Mouse (Mus musculus) liver, embryonic 15.5 days (tissue): ENCODE results near the gene Ctdsp2. TPM values are rescaled to one million over a fixed set of nuclear protein-coding genes. Genes with fewer than 3 reads are reported as not detected.

Source experiments
- ATAC-seq: fragments of 200-750 bp; cut with Nextera tagmentation; 2 replicates; pipeline ENCODE4 v1.8.0; 2017; ENCODE audit warnings: moderate number of reproducible peaks, mild to moderate bottlenecking, moderate library complexity; ENCODE audit not compliant: insufficient read depth
- H3K27ac ChIP-seq: fragments of 300-500 bp; sonication (generic); replicated peaks from 2 replicates; pipeline ENCODE4 v1.5.1; 2015; ENCODE audit warnings: mild to moderate bottlenecking, inconsistent platforms
- H3K27me3 ChIP-seq: fragments of 300-500 bp; sonication (generic); 2 replicates; pipeline ENCODE4 v1.6.1; 2015; ENCODE audit warnings: mild to moderate bottlenecking, inconsistent platforms
- H3K36me3 ChIP-seq: fragments of 300-500 bp; sonication (generic); replicated peaks from 2 replicates; pipeline ENCODE4 v1.6.1; 2015; ENCODE audit warnings: moderate library complexity, mild to moderate bottlenecking, inconsistent platforms
- H3K4me1 ChIP-seq: fragments of 300-500 bp; sonication (generic); replicated peaks from 2 replicates; pipeline ENCODE4 v1.6.1; 2015; ENCODE audit warnings: inconsistent platforms
- H3K4me2 ChIP-seq: fragments of 300-500 bp; sonication (generic); 2 replicates; pipeline ENCODE4 v1.6.1; 2015; ENCODE audit warnings: moderate library complexity, mild to moderate bottlenecking, inconsistent platforms
- H3K4me3 ChIP-seq: fragments of 300-500 bp; sonication (generic); replicated peaks from 2 replicates; pipeline ENCODE4 v1.5.1; 2015; ENCODE audit warnings: mild to moderate bottlenecking, inconsistent platforms
- H3K9ac ChIP-seq: fragments of 300-500 bp; sonication (generic); 2 replicates; pipeline ENCODE4 v1.6.1; 2015; ENCODE audit warnings: moderate library complexity, mild to moderate bottlenecking, inconsistent platforms
- H3K9me3 ChIP-seq: fragments of 300-500 bp; sonication (generic); replicated peaks from 2 replicates; pipeline ENCODE4 v1.6.1; 2016; ENCODE audit warnings: inconsistent platforms
- WGBS: fragments of 180-500 bp; shearing (Covaris S2); methylation state at CpG from one replicate; pipeline ENCODE4 v1.1.7; 2015; ENCODE audit warnings: mixed read lengths; ENCODE audit not compliant: insufficient replicate concordance; 5-methylcytosine and 5-hydroxymethylcytosine counted together
- polyA plus RNA-seq: library from polyadenylated mRNA; unstranded; fragments of >200 nt; fragmentation: Nextera tagmentation; extraction: Ambion mirVana; gene quantifications from 2 replicates; pipeline ENCODE4 v1.2.1, GENCODE M21; 2015

Gene Ctdsp2
- polyA plus RNA-seq, 1 experiment from 2014 or later, result 11.3 TPM

GRCm38 (mm10) chr10:126962966-126963330 is 15.6 kb upstream of the Ctdsp2 start:
- Histone ChIP-seq H3K4me2 (no peak overlapping the region), H3K36me3 (no peaks in the 10 kb centered on the region), H3K9me3 (no peaks in the 10 kb centered on the region), H3K27ac (no peak overlapping the region), H3K4me3 (no peak overlapping the region), H3K4me1 (peaks cover 18% of the 10 kb centered on the region), H3K27me3 (0 out of 2 replicates have a peak, but pooled peaks cover 10% of the 10 kb centered on the region), H3K9ac (no peak overlapping the region)
- 45% methylated on average over 6 of the region's 6 CpGs for WGBS
- ATAC-seq, result no peak

DNA sequence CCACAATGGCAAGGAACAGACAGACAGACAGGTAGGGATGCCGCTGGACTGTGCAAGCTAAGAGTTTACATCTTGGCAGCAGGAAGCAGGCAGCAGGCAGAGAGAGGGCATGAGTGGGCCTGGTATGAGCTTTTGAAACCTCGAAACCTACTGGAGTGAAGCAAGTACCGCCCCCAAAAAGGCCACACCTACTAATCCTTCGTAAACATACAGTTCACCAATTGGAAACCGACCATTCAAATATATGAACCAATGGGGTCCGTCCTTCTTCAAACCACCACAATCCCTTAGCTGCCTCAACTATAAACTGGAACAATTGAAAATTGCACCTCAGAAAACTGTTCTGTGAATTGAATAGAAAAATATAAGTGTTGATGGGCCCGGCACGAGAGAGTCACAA is 14.7 kb upstream of the Ctdsp2 start:
- 0 out of 2 replicates have a peak, but pooled peaks cover 10% of the 10 kb centered on the region for H3K27me3 ChIP-seq
- no peak for ATAC-seq
- H3K36me3 ChIP-seq, result no peaks in the 10 kb centered on the region
- H3K27ac ChIP-seq, result no peak overlapping the region
- 70% methylated on average over 8 of the region's 8 CpGs for WGBS
- H3K4me3 ChIP-seq, result no peak overlapping the region
- H3K9me3 ChIP-seq, result no peaks in the 10 kb centered on the region
- no peak overlapping the region for H3K9ac ChIP-seq
- H3K4me1 ChIP-seq, result peaks cover 18% of the 10 kb centered on the region
- H3K4me2 ChIP-seq, result no peak overlapping the region

GRCm38 (mm10) chr10:126971363-126972050 is 7.0 kb upstream of the Ctdsp2 start:
- peak overlapping the region; percentile 63 for H3K27ac ChIP-seq
- no peak overlapping the region for H3K9ac ChIP-seq
- no peak overlapping the region for H3K4me2 ChIP-seq
- WGBS, result 33% methylated on average over 12 of the region's 12 CpGs
- H3K4me3 ChIP-seq, result no peak overlapping the region
- peaks cover 18% of the 10 kb centered on the region for H3K4me1 ChIP-seq
- no peaks in the 10 kb centered on the region for H3K36me3 ChIP-seq
- ATAC-seq, result no peak
- H3K27me3 ChIP-seq, result peaks cover 13% of the 10 kb centered on the region
- no peaks in the 10 kb centered on the region for H3K9me3 ChIP-seq

GRCm38 (mm10) chr10:126972051-126972725 is 6.3 kb upstream of the Ctdsp2 start:
- H3K4me1 ChIP-seq, result peaks cover 24% of the 10 kb centered on the region
- 41% methylated on average over 13 of the region's 13 CpGs for WGBS
- peak overlapping the region; percentile 45; the same call in 1 of the 2 replicates for H3K27ac ChIP-seq
- no peaks in the 10 kb centered on the region for H3K36me3 ChIP-seq
- no peak overlapping the region for H3K4me3 ChIP-seq
- no peak overlapping the region; the same call in 1 of the 2 replicates for H3K4me2 ChIP-seq
- no peaks in the 10 kb centered on the region for H3K9me3 ChIP-seq
- H3K27me3 ChIP-seq, result peaks cover 19% of the 10 kb centered on the region
- ATAC-seq, result peak; percentile 70
- H3K9ac ChIP-seq, result no peak overlapping the region

DNA sequence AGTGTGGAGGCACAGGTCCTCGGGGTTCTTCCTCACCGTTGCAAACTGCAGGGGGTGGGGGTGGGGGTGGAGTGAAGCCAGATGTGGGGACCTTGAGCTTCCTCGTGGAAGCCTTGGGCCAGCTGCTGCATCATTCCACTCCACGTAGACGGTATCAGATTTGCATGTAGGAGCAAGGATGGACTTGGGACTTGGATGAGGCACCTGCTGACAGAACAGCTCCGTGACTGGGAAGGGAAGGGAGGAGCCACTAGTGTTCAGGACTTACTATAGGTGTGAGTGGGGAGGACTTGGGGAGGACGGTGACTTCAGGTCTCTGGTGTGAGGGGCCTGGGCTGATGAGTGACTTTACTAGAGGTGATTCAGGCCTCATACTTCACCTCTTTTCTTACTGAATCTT is 5.5 kb upstream of the Ctdsp2 start:
- Histone ChIP-seq H3K9ac (no peak overlapping the region), H3K27ac (no peak overlapping the region), H3K4me3 (no peak overlapping the region), H3K36me3 (no peaks in the 10 kb centered on the region), H3K4me2 (no peak overlapping the region), H3K27me3 (peaks cover 19% of the 10 kb centered on the region), H3K9me3 (no peaks in the 10 kb centered on the region), H3K4me1 (peaks cover 30% of the 10 kb centered on the region)
- 40% methylated on average over 7 of the region's 7 CpGs for WGBS
- no peak for ATAC-seq

GRCm38 (mm10) chr10:126975706-126976105 is 2.8 kb upstream of the Ctdsp2 start:
- Histone ChIP-seq H3K9me3 (no peaks in the 10 kb centered on the region), H3K4me2 (no peak overlapping the region), H3K4me1 (peaks cover 47% of the 10 kb centered on the region), H3K4me3 (no peak overlapping the region), H3K27ac (no peak overlapping the region), H3K36me3 (no peaks in the 10 kb centered on the region), H3K9ac (no peak overlapping the region), H3K27me3 (peaks cover 19% of the 10 kb centered on the region)
- 67% methylated on average over 6 of the region's 6 CpGs for WGBS
- no peak for ATAC-seq

DNA sequence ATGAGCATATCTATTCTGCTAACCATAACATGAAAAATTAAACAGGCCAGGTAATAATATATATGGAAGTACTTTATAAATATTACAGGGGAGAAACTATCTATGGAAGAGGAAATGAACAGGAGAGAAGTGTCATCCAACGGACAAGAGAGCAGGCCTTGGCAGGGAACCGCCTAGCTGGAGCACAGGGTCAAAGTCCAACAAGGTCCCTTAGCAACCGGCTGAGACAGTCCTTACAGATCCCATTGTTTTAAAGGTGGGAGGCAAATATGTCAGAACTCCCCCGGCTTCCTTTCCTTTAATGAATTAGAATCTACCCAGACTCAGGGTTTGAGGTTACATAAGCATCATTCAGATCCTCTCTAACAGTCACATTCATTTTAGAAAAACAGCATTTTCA is 1.4 kb upstream of the Ctdsp2 start:
- ATAC-seq, result no peak
- no peak overlapping the region for H3K27ac ChIP-seq

DNA sequence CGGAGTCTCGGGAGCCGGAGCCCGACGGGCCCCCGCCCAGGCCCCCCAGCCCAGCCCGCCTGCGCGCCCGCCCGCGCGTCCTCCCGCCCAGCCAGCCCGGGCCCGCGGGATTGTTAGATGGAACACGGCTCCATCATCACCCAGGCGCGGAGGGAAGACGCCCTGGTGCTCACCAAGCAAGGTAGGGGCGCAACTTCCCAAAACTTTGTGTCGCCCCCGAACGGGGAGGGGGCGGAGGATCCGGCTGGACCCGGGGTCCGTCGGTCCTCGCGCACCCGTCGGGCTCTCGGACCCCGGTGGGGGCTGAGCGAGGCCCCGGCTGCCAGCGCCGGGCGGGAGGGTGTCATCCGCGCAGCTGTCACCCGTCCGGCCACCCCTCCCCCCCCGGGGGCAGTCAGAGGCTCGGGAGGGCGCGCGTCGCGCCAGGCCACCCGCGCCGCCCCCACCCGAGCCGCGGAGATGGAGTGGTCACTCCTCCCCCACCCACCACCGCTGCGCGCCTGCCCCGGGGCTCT is 661 bp downstream of the Ctdsp2 start:
- peak overlapping the region; percentile 87 for H3K9ac ChIP-seq
- H3K27ac ChIP-seq, result peak overlapping the region; percentile 93
- H3K4me3 ChIP-seq, result peak overlapping the region; percentile 87
- ATAC-seq, result peak; percentile 23
- peaks cover 19% of the 10 kb centered on the region for H3K27me3 ChIP-seq
- peak overlapping the region; percentile 84 for H3K4me2 ChIP-seq
- WGBS, result under 1% methylated on average over 61 of the region's 62 CpGs
- H3K9me3 ChIP-seq, result no peaks in the 10 kb centered on the region
- peaks cover 64% of the 10 kb centered on the region for H3K4me1 ChIP-seq
- H3K36me3 ChIP-seq, result no peaks in the 10 kb centered on the region

More for the DNA sequence above, 1.4 kb upstream of the Ctdsp2 start:
- Histone ChIP-seq H3K4me3 (no peak overlapping the region), H3K9ac (no peak overlapping the region), H3K36me3 (no peaks in the 10 kb centered on the region), H3K9me3 (no peaks in the 10 kb centered on the region), H3K27me3 (peaks cover 19% of the 10 kb centered on the region), H3K4me1 (peaks cover 55% of the 10 kb centered on the region), H3K4me2 (no peak overlapping the region)
- 67% methylated on average over 4 of the region's 4 CpGs for WGBS

DNA sequence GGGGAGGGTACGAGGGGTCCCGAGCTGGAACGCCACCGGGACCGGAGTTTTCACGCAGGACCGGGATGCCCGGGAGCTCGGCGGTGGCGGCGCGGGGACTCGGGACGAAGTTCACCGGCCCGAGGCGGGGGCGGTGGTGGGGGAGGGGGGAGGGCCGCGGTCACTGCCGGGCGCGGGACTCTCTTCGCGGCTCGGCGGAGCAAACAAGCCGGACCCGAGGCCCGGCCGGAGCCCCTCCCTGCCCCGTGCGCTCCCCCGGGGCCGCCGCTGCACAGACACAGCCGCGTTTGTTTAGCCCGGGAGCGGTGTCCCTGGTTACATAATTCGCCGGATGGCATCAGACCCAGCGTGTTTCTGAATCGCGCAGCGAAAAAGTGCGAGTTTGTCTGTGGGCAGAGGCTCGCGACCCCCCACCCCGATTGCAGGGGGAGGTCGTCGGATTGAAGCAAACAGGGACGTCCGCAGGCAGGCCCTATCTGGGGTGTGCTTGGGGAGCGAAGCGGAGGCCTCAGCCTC is 1.2 kb downstream of the Ctdsp2 start:
- Histone ChIP-seq H3K4me3 (peak overlapping the region; percentile 87), H3K9ac (peak overlapping the region; percentile 87), H3K27me3 (peaks cover 19% of the 10 kb centered on the region), H3K27ac (peak overlapping the region; percentile 93), H3K4me1 (peaks cover 69% of the 10 kb centered on the region), H3K36me3 (no peaks in the 10 kb centered on the region), H3K9me3 (no peaks in the 10 kb centered on the region), H3K4me2 (peak overlapping the region; percentile 84)
- WGBS, result under 1% methylated on average over 55 of the region's 57 CpGs
- 0 out of 2 replicates have a peak, but pooled peaks have one; percentile 2 for ATAC-seq

DNA sequence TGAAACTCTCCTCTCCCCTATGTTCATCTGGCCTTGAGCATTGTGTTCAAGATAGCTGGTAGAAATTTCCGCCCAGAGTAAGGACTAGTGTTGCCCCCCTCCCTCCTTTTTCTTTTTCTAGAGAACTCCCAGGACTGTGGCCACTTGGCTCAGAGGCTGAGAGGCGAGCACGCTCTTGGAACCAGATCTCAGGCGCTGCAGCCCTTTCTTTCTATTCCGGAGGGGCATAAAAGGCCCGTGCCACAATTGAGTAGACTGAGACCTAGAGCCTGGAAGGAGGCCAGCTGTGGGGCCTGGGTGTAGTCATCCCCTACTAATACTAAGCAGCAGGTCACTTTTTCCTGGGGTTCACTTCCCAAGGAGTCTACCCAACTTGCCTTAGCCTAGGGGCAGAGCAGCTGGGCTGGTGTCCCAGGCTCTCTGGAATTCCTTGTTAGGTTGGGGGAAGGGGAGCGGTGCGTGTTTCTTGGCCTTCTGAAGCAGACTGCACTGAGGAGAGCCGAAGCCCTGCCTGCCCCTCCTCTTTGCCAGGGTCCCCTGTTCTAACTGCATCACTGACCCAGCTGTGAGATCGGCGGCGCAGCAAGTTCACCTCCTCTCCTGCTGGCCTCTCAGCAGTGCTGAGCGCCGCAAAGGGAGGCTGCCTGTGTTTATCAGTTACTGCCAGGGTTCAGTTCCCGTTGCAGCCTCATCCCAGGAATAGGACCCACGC is 1.9 kb downstream of the Ctdsp2 start:
- 11% methylated on average over 16 of the region's 16 CpGs for whole genome bisulfite sequencing
- Histone ChIP-seq H3K9ac (peak overlapping the region; percentile 87), H3K36me3 (no peaks in the 10 kb centered on the region), H3K27me3 (peaks cover 18% of the 10 kb centered on the region), H3K4me2 (peak overlapping the region; percentile 84), H3K27ac (peak overlapping the region; percentile 93; the same call in 1 of the 2 replicates), H3K9me3 (no peaks in the 10 kb centered on the region), H3K4me1 (peaks cover 75% of the 10 kb centered on the region), H3K4me3 (peak overlapping the region; percentile 87)
- ATAC-seq, result no peak
